Mouse (Mus musculus): ENCODE measurements around the gene 4933402N03Rik. TPM values are rescaled to one million over a fixed set of nuclear protein-coding genes. Genes with fewer than 3 reads are reported as not detected.

The 4933402N03Rik gene
- polyA plus RNA-seq (2015; fragmentation: Nextera tagmentation; extraction: Ambion mirVana): not detected in 2 replicates

DNA sequence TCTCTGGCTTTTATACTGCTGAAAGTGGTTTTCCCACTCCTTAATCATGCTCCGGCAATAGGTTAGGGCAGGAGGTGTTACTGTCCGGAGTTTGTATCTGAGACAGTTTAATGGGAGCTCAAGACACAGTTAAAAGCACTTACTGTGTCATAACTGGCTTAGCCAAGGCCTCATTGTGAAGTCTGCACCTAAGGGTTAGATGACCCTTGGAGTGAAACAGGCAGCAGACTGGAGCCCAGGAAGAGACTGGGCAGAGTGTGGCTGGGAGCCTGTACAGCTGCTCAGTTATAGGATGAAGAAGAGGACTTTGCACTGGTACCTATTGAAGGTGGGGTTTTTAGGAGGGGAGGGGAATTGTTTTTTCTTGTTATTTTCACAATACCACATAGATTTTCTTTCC lies at the start of gene 4933402N03Rik:
Gene 4933402N03Rik (minus strand): TSS at position 101 of the 400 bp plus-strand sequence.
- H3K27me3 ChIP-seq: no peaks in the 10 kb centered on the region
- no peak within 1 kb of the TSS for H3K9ac ChIP-seq
- H3K4me3 ChIP-seq: no peak within 1 kb of the TSS
- no peak within 1 kb of the TSS for H3K4me2 ChIP-seq
- H3K9me3 ChIP-seq (replicated peaks): no peaks in the 10 kb centered on the region
- no peak for ATAC-seq
- no peaks in the 10 kb centered on the region for H3K36me3 ChIP-seq (ENCODE audit: poor library complexity, severe bottlenecking)
- 95% methylated on average over 2 of the region's 2 CpGs for WGBS
- no peaks in the 10 kb centered on the region for H3K4me1 ChIP-seq
- no peak within 1 kb of the TSS for H3K27ac ChIP-seq

DNA sequence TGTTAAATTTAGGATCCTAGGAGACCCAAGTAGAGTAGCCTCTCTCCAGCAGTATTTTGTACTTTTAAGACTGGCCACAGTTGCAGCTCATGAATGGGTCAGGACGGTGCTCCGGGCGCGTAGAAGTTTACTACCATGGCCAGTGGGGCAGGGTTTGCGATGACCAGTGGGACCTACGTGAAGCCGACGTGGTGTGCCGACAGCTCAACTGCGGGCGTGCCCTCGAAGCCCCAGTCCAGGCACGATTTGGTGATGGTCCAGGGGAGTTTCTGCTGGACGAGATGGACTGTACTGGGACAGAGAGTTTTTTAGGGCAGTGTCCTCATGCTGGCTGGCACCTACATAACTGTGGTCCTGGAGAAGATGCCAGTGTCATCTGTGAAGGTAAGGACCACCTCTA lies 41.9 kb upstream of the 4933402N03Rik start:
- H3K4me3 ChIP-seq: no peak overlapping the region
- no peak for ATAC-seq
- no peaks in the 10 kb centered on the region for H3K9me3 ChIP-seq (replicated peaks)
- H3K36me3 ChIP-seq (ENCODE audit: poor library complexity, severe bottlenecking): no peaks in the 10 kb centered on the region
- no peaks in the 10 kb centered on the region for H3K27me3 ChIP-seq
- H3K27ac ChIP-seq: no peak overlapping the region
- no peak overlapping the region for H3K4me2 ChIP-seq
- 95% methylated on average over 14 of the region's 14 CpGs for WGBS
- no peak overlapping the region for H3K9ac ChIP-seq
- H3K4me1 ChIP-seq: no peaks in the 10 kb centered on the region

DNA sequence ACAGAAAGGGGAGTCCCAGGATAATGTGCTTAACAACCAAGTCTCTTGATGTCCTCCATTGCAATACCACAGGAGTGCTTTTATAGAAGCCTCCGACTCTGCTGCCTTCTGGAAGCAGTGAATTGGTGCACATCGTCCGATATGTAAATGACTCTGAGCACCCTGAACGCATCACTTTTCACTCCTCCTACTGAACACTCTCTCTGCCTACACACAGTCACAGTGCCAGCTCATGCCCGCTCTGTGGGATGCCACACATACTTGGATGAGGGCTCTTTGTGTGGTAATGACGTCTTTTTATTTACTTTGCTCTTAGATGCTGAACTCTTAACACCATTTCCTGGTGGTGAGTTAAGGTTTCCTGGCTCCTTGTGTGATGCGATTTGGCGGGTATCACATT lies 40.9 kb upstream of the 4933402N03Rik start:
- no peak overlapping the region for H3K9ac ChIP-seq
- H3K4me2 ChIP-seq: no peak overlapping the region
- no peaks in the 10 kb centered on the region for H3K27me3 ChIP-seq
- no peak overlapping the region for H3K27ac ChIP-seq
- no peaks in the 10 kb centered on the region for H3K9me3 ChIP-seq (replicated peaks)
- H3K4me3 ChIP-seq: no peak overlapping the region
- 83% methylated on average over 8 of the region's 8 CpGs for WGBS
- no peaks in the 10 kb centered on the region for H3K36me3 ChIP-seq (ENCODE audit: poor library complexity, severe bottlenecking)
- no peaks in the 10 kb centered on the region for H3K4me1 ChIP-seq
- no peak for ATAC-seq

DNA sequence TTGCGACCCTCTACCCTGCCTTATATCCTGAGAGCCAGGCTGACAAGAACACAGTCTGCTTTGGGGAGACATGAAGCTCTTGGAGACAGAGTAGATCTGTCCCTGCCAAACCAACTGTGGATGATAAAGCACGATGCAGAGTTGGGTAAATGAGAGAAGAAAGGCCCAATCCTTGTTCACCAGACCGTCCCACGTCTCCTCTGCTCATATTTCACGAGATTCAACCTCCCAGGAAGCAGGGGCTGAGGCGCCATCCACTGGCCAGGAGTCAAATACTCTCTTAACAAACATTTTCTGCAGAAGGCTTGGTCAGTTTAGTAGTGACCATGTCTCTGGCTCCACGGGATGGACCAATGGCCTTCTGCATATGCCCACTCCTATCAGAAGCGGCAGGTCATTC lies 38.2 kb upstream of the 4933402N03Rik start:
- no peak overlapping the region for H3K4me2 ChIP-seq
- 74% methylated on average over 8 of the region's 8 CpGs for WGBS
- ATAC-seq: no peak
- H3K4me3 ChIP-seq: no peak overlapping the region
- no peaks in the 10 kb centered on the region for H3K36me3 ChIP-seq (ENCODE audit: poor library complexity, severe bottlenecking)
- H3K4me1 ChIP-seq: no peaks in the 10 kb centered on the region
- H3K9ac ChIP-seq: no peak overlapping the region
- no peaks in the 10 kb centered on the region for H3K9me3 ChIP-seq (replicated peaks)
- H3K27ac ChIP-seq: no peak overlapping the region
- no peaks in the 10 kb centered on the region for H3K27me3 ChIP-seq

DNA sequence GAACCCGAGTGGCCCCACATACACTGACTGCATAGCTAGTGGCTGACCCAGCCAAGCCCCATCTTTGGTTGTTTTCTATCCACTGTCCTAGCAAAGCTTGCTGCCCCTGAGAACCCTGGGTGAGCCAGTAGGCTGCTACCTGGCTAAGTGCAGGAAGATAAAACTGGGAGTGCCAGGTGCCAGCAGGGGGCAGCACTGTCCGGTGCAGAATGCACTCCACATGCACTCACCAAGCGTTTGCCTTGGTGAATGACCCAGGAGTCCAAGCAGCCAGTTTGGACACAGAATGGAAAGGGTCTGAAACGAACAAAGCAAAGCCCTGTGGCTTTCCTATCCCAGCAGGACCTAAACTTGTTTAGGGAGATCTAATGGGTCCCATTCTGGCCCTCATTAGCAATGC lies 36.6 kb upstream of the 4933402N03Rik start:
- no peaks in the 10 kb centered on the region for H3K9me3 ChIP-seq (replicated peaks)
- no peak for ATAC-seq
- H3K9ac ChIP-seq: no peak overlapping the region
- WGBS: 29% methylated on average over 4 of the region's 4 CpGs
- H3K4me1 ChIP-seq: no peaks in the 10 kb centered on the region
- H3K27me3 ChIP-seq: no peaks in the 10 kb centered on the region
- H3K27ac ChIP-seq: no peak overlapping the region
- no peak overlapping the region for H3K4me2 ChIP-seq
- H3K4me3 ChIP-seq: no peak overlapping the region
- H3K36me3 ChIP-seq (ENCODE audit: poor library complexity, severe bottlenecking): no peaks in the 10 kb centered on the region

DNA sequence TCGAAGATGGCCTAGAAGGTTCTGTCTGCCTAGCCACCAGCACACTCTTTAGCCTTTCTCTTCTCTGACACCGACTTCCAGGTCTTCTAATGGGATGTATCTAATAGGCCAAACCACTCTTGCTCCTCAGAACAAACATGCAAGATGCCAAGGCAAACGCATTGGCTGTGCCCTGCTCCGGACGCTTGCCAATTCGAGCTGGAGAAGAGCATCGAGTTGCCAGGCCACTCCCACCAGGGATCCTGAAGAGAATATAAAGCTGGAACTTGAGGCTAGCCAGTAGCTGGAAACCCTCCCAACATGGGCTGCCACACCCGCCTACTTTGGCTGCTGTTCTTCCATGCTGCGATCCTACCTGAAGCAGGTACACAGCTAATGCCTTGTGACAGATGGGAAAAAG lies 28.0 kb upstream of the 4933402N03Rik start, which contains the start of gene 5430419D17Rik:
Gene 5430419D17Rik (plus strand): TSS at position 282 of the 400 bp plus-strand sequence.
- no peaks in the 10 kb centered on the region for H3K9me3 ChIP-seq (replicated peaks)
- no peak within 1 kb of the TSS for H3K27ac ChIP-seq
- no peak for ATAC-seq
- no peak within 1 kb of the TSS for H3K9ac ChIP-seq
- no peaks in the 10 kb centered on the region for H3K27me3 ChIP-seq
- no peak within 1 kb of the TSS for H3K4me3 ChIP-seq
- WGBS: 89% methylated on average over 9 of the region's 9 CpGs
- no peaks in the 10 kb centered on the region for H3K4me1 ChIP-seq
- no peak within 1 kb of the TSS for H3K4me2 ChIP-seq
- no peaks in the 10 kb centered on the region for H3K36me3 ChIP-seq (ENCODE audit: poor library complexity, severe bottlenecking)

DNA sequence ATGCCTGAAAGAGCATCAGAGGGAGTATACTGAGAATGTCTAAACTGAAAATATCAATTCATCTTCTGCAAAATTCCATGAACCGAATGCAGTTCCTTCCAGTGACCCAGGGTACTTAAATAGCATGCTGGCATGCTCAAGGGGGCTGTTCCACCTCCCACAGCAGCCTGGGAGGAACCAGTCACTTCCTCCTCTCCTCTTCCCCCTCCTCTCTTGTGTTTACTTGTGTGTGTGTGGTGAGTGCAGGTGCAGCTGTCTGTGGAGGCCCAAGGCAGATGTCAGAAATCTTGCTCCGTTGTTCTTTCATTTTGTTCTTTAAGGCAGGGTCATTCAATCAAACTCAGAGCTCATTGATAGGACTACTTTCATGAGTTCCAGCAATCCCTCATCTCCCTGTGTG lies 23.0 kb upstream of the 4933402N03Rik start:
- no peak overlapping the region for H3K27ac ChIP-seq
- WGBS: 65% methylated on average over 2 of the region's 2 CpGs
- no peak overlapping the region for H3K4me3 ChIP-seq
- no peaks in the 10 kb centered on the region for H3K9me3 ChIP-seq (replicated peaks)
- H3K36me3 ChIP-seq (ENCODE audit: poor library complexity, severe bottlenecking): no peaks in the 10 kb centered on the region
- no peaks in the 10 kb centered on the region for H3K27me3 ChIP-seq
- no peak overlapping the region for H3K9ac ChIP-seq
- H3K4me1 ChIP-seq: no peaks in the 10 kb centered on the region
- no peak overlapping the region for H3K4me2 ChIP-seq
- ATAC-seq: no peak

DNA sequence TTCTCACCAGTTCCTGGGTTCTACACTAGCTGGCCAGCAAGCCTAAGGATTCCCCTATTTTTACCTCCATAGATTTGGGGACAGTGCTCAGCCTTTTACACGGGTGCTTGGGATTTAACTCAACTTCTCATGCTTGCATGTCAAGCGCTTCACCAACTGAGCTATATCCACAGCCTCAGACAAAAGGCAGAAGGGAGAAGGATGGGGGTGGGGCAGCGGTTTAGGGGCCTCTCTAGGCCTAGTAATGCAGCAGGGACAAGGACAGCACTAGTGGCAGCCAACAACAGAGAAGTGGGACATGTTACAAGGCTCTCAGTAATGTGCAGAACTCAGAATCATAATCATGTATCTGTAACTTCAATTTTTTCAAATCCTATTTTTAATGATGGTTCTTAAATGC lies 21.7 kb upstream of the 4933402N03Rik start:
- 70% methylated on average over 3 of the region's 3 CpGs for WGBS
- Histone ChIP-seq H3K4me2 (no peak overlapping the region), H3K4me1 (no peaks in the 10 kb centered on the region), H3K9me3 (replicated peaks) (no peaks in the 10 kb centered on the region), H3K36me3 (ENCODE audit: poor library complexity, severe bottlenecking) (no peaks in the 10 kb centered on the region), H3K27me3 (no peaks in the 10 kb centered on the region), H3K27ac (no peak overlapping the region), H3K9ac (no peak overlapping the region), H3K4me3 (no peak overlapping the region)
- ATAC-seq: no peak

DNA sequence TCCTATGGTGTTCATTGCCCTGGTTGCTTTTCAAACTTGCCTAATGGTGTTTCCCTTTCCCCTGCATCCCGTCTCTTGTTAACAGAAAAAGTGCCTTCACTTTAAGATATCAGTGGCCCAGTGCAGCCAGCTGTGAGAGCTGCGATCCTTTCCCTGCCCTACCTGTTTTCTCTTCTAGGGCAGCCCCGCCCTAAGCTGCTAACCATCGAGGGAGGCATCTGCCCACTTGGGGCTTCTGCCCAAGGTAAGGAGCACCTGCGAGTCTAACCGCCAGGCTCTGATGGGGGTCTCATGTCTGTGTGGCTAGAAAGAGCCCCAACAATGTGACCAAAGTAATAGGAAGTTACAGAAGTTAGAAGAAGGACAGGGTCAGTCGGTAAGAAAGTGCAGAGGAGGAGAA lies 16.1 kb upstream of the 4933402N03Rik start:
- H3K27ac ChIP-seq: no peak overlapping the region
- no peak overlapping the region for H3K4me2 ChIP-seq
- no peaks in the 10 kb centered on the region for H3K27me3 ChIP-seq
- 75% methylated on average over 7 of the region's 7 CpGs for WGBS
- no peak overlapping the region for H3K4me3 ChIP-seq
- H3K4me1 ChIP-seq: no peaks in the 10 kb centered on the region
- H3K9ac ChIP-seq: no peak overlapping the region
- no peaks in the 10 kb centered on the region for H3K9me3 ChIP-seq (replicated peaks)
- no peaks in the 10 kb centered on the region for H3K36me3 ChIP-seq (ENCODE audit: poor library complexity, severe bottlenecking)
- no peak for ATAC-seq

DNA sequence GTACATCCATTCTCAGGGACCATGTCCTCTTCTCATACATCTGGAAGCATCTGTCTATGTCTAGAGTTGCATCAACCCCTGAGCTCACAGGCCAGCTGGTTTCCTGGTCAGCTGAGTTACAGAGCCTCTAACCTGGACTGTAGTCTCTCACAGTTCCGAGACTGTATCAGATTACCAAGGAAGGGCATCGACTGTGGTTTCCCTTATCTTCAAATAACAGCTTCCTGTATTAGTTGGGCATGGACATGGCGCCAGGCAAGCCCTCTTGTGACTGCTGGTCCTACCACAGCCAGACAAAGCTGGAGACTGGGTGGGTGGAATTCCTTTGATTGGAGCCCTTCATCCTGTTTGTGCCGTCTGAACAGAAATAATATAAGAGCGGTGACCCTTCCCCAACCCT lies 6.9 kb upstream of the 4933402N03Rik start:
- 83% methylated on average over 5 of the region's 5 CpGs for WGBS
- no peak for ATAC-seq

DNA sequence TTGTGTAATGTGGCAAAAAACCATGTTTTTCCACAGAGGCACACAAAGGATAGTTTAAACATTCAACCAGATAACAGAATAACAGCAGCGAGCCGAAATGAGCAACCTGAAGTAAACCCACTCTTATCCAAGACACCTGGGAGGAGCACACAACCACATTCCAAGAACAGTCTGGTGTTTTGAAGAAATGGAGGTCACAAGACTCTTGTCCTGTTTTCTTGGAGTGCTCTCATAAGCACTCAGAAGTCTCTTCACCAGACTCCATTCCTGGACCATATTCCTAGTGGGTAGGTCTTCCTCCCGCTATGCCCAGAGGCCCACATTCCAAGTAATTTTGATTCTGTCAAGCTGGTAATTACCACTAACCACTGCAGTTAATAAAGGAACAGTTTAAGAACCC lies 4.1 kb upstream of the 4933402N03Rik start:
- H3K9me3 ChIP-seq (replicated peaks): no peaks in the 10 kb centered on the region
- no peak overlapping the region for H3K27ac ChIP-seq
- WGBS: 87% methylated on average over 3 of the region's 3 CpGs
- H3K36me3 ChIP-seq (ENCODE audit: poor library complexity, severe bottlenecking): no peaks in the 10 kb centered on the region
- no peak overlapping the region for H3K4me2 ChIP-seq
- no peaks in the 10 kb centered on the region for H3K27me3 ChIP-seq
- ATAC-seq: no peak
- H3K4me3 ChIP-seq: no peak overlapping the region
- H3K4me1 ChIP-seq: no peaks in the 10 kb centered on the region
- no peak overlapping the region for H3K9ac ChIP-seq

More for the DNA sequence above, 6.9 kb upstream of the 4933402N03Rik start:
- H3K36me3 ChIP-seq (ENCODE audit: poor library complexity, severe bottlenecking): no peaks in the 10 kb centered on the region
- H3K4me3 ChIP-seq: no peak overlapping the region
- no peaks in the 10 kb centered on the region for H3K27me3 ChIP-seq
- no peaks in the 10 kb centered on the region for H3K9me3 ChIP-seq (replicated peaks)
- H3K27ac ChIP-seq: no peak overlapping the region
- no peaks in the 10 kb centered on the region for H3K4me1 ChIP-seq
- no peak overlapping the region for H3K4me2 ChIP-seq
- no peak overlapping the region for H3K9ac ChIP-seq

DNA sequence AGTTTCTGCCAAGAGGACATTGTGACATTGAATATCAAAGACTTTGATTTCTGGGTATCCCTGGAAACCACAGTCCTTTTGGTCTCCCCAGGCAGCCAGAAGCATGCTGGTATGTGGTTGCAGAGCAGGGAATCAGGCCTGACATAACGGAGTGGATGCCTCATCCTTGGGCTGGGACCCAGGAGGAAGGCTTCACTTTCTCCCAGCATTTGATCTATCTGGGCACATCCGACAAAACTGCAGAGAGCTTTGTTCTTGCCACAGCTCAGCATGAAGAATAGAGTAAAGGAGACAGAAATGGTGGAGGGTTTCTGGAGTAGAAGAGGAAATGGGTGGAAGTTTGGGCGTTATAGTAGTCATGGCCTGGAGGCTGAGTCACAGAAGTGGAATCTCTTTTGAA lies 12.9 kb downstream of the 4933402N03Rik start:
- Histone ChIP-seq H3K36me3 (ENCODE audit: poor library complexity, severe bottlenecking) (no peaks in the 10 kb centered on the region), H3K9ac (no peak overlapping the region), H3K27ac (no peak overlapping the region), H3K9me3 (replicated peaks) (no peaks in the 10 kb centered on the region), H3K4me3 (no peak overlapping the region), H3K4me2 (no peak overlapping the region), H3K27me3 (no peaks in the 10 kb centered on the region), H3K4me1 (no peaks in the 10 kb centered on the region)
- WGBS: 89% methylated on average over 3 of the region's 3 CpGs
- no peak for ATAC-seq

DNA sequence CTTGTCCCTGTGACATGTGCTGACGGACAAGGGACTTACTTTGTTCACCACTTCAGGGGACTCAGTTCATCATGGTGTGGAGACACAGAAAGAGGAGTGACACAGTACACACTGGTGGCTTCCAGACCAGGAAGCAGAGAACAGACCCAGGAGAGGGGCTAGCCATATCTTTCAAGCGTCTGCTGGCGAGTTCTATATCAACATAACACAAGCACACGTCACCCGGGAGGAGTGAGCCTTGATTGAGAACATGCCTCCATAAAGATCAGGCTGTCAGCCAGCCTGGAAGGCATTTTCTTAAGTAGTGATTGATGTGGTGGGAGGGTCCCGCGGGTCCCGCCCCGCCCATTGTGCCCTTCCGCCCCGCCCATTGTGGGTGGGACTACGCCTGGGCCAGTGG lies 16.1 kb downstream of the 4933402N03Rik start:
- no peak for ATAC-seq
- Histone ChIP-seq H3K9me3 (replicated peaks) (no peaks in the 10 kb centered on the region), H3K27me3 (no peaks in the 10 kb centered on the region), H3K27ac (0 out of 2 replicates have a peak overlapping the region, but pooled peaks have one; percentile 8), H3K36me3 (ENCODE audit: poor library complexity, severe bottlenecking) (no peaks in the 10 kb centered on the region), H3K9ac (no peak overlapping the region), H3K4me2 (no peak overlapping the region), H3K4me1 (no peaks in the 10 kb centered on the region), H3K4me3 (no peak overlapping the region)
- WGBS: 78% methylated on average over 12 of the region's 12 CpGs

All from forebrain, embryonic 13.5 days (tissue).